Comparison of ENCODE assay signal across 8 mouse cellular contexts in genomic region chr7:99181619-99182431, GRCm38 (mm10). TPM values are rescaled to one million over a fixed set of nuclear protein-coding genes. Genes with fewer than 3 reads are reported as not detected.
DNase-seq lines count a peak whose midpoint lies in the region; ATAC-seq and TF ChIP-seq lines count a peak whose summit lies in the region.

No protein-coding gene starts in this region.

- peaks cover 3% of the 10 kb centered on the region; the same call in 1 of the 2 replicates for H3K4me1 ChIP-seq in heart, embryonic 11.5 days (ENCODE audit: control insufficient read depth, insufficient read depth, low read length)
- peaks cover 14% of the 10 kb centered on the region; the same call in 1 of the 2 replicates for H3K4me1 ChIP-seq in heart, postnatal 0 days (ENCODE audit: control insufficient read depth, insufficient read depth)
- no peaks in the 10 kb centered on the region; the same call in 1 of the 2 replicates for H3K4me1 ChIP-seq in midbrain, embryonic 11.5 days (ENCODE audit: control insufficient read depth, insufficient read depth, low read length)

- H3K4me2 ChIP-seq in heart, embryonic 11.5 days, result peak overlapping the region; percentile 100
- H3K4me2 ChIP-seq in heart, postnatal 0 days (ENCODE audit: low read depth, low read length), result peak overlapping the region; percentile 98
- H3K4me2 ChIP-seq in midbrain, embryonic 11.5 days, result peak overlapping the region; percentile 79

- 25% methylated on average over 14 of the region's 14 CpGs for WGBS in heart, embryonic 11.5 days (ENCODE audit: insufficient replicate concordance)
- 24% methylated on average over 14 of the region's 14 CpGs for WGBS in heart, postnatal 0 days
- WGBS in midbrain, embryonic 11.5 days, result 22% methylated on average over 14 of the region's 14 CpGs

- H3K36me3 ChIP-seq in heart, embryonic 11.5 days (ENCODE audit: control insufficient read depth, insufficient read depth, low read length), result no peaks in the 10 kb centered on the region
- H3K36me3 ChIP-seq in heart, postnatal 0 days (replicated peaks; ENCODE audit: control insufficient read depth, insufficient read depth, low read length), result no peaks in the 10 kb centered on the region
- no peaks in the 10 kb centered on the region for H3K36me3 ChIP-seq in midbrain, embryonic 11.5 days (ENCODE audit: control insufficient read depth, insufficient read depth, low read length)

- peak overlapping the region; percentile 83 for H3K9ac ChIP-seq in heart, embryonic 11.5 days (ENCODE audit: low read depth, low read length)
- peak overlapping the region; percentile 76 for H3K9ac ChIP-seq in heart, postnatal 0 days (replicated peaks; ENCODE audit: low read depth, low read length)
- peak overlapping the region; percentile 58 for H3K9ac ChIP-seq in midbrain, embryonic 11.5 days (ENCODE audit: low read length)

- DNase-seq in heart, adult 9 months (ENCODE audit: low spot score in 2 of 2), result no peak
- DNase-seq in ZHBTc4 (ENCODE audit: low read depth, low spot score) (peak; percentile 11), adipocyte (ENCODE audit: low spot score) (no peak)
- DNase-seq in heart, postnatal 0 days (ENCODE audit: low spot score), result no peak
- peak; percentile 52 for DNase-seq in layer of hippocampus, adult 9-11 months
- no peak for DNase-seq in midbrain, embryonic 11.5 days (ENCODE audit: low spot score, missing footprints)
- no peak for DNase-seq in spleen, adult 18-20 months

- peak overlapping the region; percentile 69 for H3K4me3 ChIP-seq in heart, embryonic 11.5 days (ENCODE audit: low read depth, low read length)
- peak overlapping the region; percentile 66 for H3K4me3 ChIP-seq in heart, postnatal 0 days (ENCODE audit: low read depth, low read length)
- peak overlapping the region; percentile 46 for H3K4me3 ChIP-seq in midbrain, embryonic 11.5 days (ENCODE audit: low read depth, low read length)

- no peaks in the 10 kb centered on the region for H3K9me3 ChIP-seq in heart, embryonic 11.5 days (replicated peaks; ENCODE audit: control insufficient read depth, low read length)
- H3K9me3 ChIP-seq in heart, postnatal 0 days (replicated peaks; ENCODE audit: control insufficient read depth, low read length), result no peaks in the 10 kb centered on the region
- H3K9me3 ChIP-seq in midbrain, embryonic 11.5 days (ENCODE audit: control insufficient read depth, low read length), result no peaks in the 10 kb centered on the region

- no peak for TF ChIP-seq EP300 in heart, postnatal 0 days (IDR thresholded peaks at IDR 0.05; ENCODE audit: low read depth)

- TF ChIP-seq CTCF in heart, postnatal 0 days (IDR thresholded peaks at IDR 0.05; ENCODE audit: low read depth), result no peak

- H3K27me3 ChIP-seq in heart, embryonic 11.5 days (ENCODE audit: control insufficient read depth, insufficient read depth, low read length), result peaks cover 6% of the 10 kb centered on the region; the same call in 1 of the 2 replicates
- H3K27me3 ChIP-seq in heart, postnatal 0 days (ENCODE audit: control insufficient read depth, insufficient read depth, low read length), result no peaks in the 10 kb centered on the region
- H3K27me3 ChIP-seq in midbrain, embryonic 11.5 days (ENCODE audit: control insufficient read depth, insufficient read depth, low read length), result peaks cover 13% of the 10 kb centered on the region; the same call in 1 of the 2 replicates

- 0 out of 2 replicates have a peak, but pooled peaks have one; percentile 12 for ATAC-seq in heart, embryonic 11.5 days (replicated peaks; ENCODE audit: insufficient number of reproducible peaks, low FRiP score, low TSS enrichment)
- ATAC-seq in heart, postnatal 0 days (ENCODE audit: insufficient read depth, low read depth), result peak; percentile 12; the same call in 1 of the 2 replicates
- ATAC-seq in midbrain, embryonic 11.5 days (ENCODE audit: low FRiP score), result no peak

- no peak overlapping the region for H3K27ac ChIP-seq in heart, embryonic 11.5 days (ENCODE audit: low read depth, low read length)
- peak overlapping the region; percentile 87 for H3K27ac ChIP-seq in heart, postnatal 0 days (ENCODE audit: low read depth)
- no peak overlapping the region for H3K27ac ChIP-seq in midbrain, embryonic 11.5 days (ENCODE audit: low read depth, low read length)

RNA-seq across cellular contexts. Expression of gene Dgat2, which starts 0.7 kb away (rescaled TPM):
- 8.4 and 8.7 TPM in 2 replicates for polyA plus RNA-seq in heart, embryonic 11.5 days (2014; fragmentation: Nextera tagmentation; extraction: Ambion mirVana)
- total RNA-seq in heart, postnatal 0 days (2014; rRNA removed; ENCODE audit: low replicate concordance), result 114 and 121 TPM in 2 replicates
- 112 and 115 TPM in 2 replicates for polyA plus RNA-seq in heart, postnatal 0 days (2015; fragmentation: Nextera tagmentation; extraction: Ambion mirVana)
- polyA plus RNA-seq in midbrain, embryonic 11.5 days (2014; fragmentation: Nextera tagmentation; extraction: Ambion mirVana), result 8.7 and 9.8 TPM in 2 replicates

RNA-seq across cellular contexts. Expression of gene Uvrag, which starts 40.9 kb away (rescaled TPM):
- polyA plus RNA-seq in heart, embryonic 11.5 days (2014; fragmentation: Nextera tagmentation; extraction: Ambion mirVana), result 14.5 and 16.7 TPM in 2 replicates
- total RNA-seq in heart, postnatal 0 days (2014; rRNA removed; ENCODE audit: low replicate concordance), result 37.2 and 38.1 TPM in 2 replicates
- 11.1 and 11.8 TPM in 2 replicates for polyA plus RNA-seq in heart, postnatal 0 days (2015; fragmentation: Nextera tagmentation; extraction: Ambion mirVana)
- 10.1 and 11.4 TPM in 2 replicates for polyA plus RNA-seq in midbrain, embryonic 11.5 days (2014; fragmentation: Nextera tagmentation; extraction: Ambion mirVana)

RNA-seq across cellular contexts. Expression of gene Mogat2, which starts 56.6 kb away (rescaled TPM):
- polyA plus RNA-seq in heart, embryonic 11.5 days (2014; fragmentation: Nextera tagmentation; extraction: Ambion mirVana), result 4.2 and 7.1 TPM in 2 replicates
- total RNA-seq in heart, postnatal 0 days (2014; rRNA removed; ENCODE audit: low replicate concordance), result not detected in 2 replicates
- polyA plus RNA-seq in heart, postnatal 0 days (2015; fragmentation: Nextera tagmentation; extraction: Ambion mirVana), result 0.25 and 0.40 TPM in 2 replicates
- polyA plus RNA-seq in midbrain, embryonic 11.5 days (2014; fragmentation: Nextera tagmentation; extraction: Ambion mirVana), result 10.1 and 13.0 TPM in 2 replicates

Comparison
In these comparisons a context has a peak if more than half of its experiments do, and no peak if none do; other contexts are left out.
1. RNA of gene Dgat2, which starts 0.7 kb away (polyA plus RNA-seq): 112 to 115 TPM in heart, postnatal 0 days; 8.7 to 9.8 TPM in midbrain, embryonic 11.5 days and 8.4 to 8.7 TPM in heart, embryonic 11.5 days; every median in the first group is over 10 times any median in the second.
2. DNase-seq: peak in ZHBTc4 (single experiment) and layer of hippocampus, adult 9-11 months (single experiment); none in heart, adult 9 months (0 of 2), heart, postnatal 0 days (single experiment), midbrain, embryonic 11.5 days (single experiment), spleen, adult 18-20 months (0 of 2) and adipocyte (single experiment).
3. Peak in every context shown above with its lines, with median percentiles within 50 percentile points of each other: H3K4me2 ChIP-seq, H3K4me3 ChIP-seq and H3K9ac ChIP-seq.